Mouse (Mus musculus): ENCODE results near the gene Gm21887.
"Not testable (repeated sequence)": the region's sequence is repeated elsewhere in the genome, so short reads cannot be mapped to it uniquely, and the experiment has no call there.

Gene Gm21887

DNA sequence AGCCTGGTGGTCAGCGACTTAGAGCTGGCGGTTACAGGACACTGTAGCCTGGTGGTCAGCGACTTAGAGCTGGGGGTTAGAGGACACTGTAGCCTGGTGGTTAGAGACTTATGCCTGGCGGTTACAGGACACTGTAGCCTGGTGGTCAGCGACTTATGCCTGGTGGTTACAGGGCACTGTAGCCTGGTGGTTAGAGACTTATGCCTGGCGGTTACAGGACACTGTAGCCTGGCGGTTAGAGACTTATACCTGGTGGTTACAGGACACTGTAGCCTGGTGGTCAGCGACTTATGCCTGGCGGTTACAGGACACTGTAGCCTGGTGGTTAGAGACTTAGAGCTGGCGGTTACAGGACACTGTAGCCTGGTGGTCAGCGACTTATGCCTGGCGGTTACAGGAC lies 6.4 kb downstream of the Gm21887 start:
- not testable (repeated sequence) for DNase-seq

- DNase-seq: peak in 1 of 2 experiments; percentile 81
Measured at GRCm38 (mm10) chrX:170017333-170018245, 8.1 kb downstream of the Gm21887 start.

GRCm38 (mm10) chrX:170018571-170019218 lies 9.2 kb downstream of the Gm21887 start:
- DNase-seq: peak; percentile 67 to 82

GRCm38 (mm10) chrX:170019219-170019953 lies 9.9 kb downstream of the Gm21887 start:
- not testable (repeated sequence) for DNase-seq

DNA sequence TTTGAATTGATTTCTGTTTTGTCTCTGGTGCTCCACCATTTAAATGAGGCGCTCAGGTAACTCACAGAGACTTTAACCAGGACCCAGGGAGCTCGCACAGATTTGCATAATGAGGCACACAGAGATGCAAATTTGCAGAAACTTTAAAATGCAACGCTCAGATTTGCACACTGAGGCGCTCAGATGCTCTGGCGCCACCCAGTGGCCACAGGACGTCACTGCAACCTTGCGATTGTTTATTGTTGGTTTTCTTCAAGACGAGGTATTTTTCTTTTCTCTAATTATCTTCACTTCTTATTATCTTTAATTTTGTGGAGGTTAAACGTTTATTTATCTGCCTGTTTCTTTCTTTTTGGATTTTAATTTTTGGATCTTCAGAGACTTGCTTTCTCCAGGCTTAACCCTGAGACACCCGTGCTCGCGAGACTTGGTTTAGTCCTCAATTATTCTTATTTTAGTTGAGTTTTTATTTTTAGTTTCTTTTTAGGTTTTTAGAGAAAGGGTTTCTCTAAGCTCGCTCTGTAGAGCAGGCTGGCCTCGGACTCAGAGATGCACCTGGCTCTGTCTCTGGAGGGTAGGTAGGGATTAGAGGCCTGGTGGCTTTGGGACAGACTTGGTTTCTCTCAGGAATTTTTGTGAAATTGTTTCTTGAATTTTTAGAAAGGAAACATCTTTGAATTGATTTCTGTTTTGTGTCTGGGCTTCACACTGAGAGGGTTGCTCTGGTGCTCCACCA lies 10.7 kb downstream of the Gm21887 start:
- peak; percentile 94 to 95 for DNase-seq

- DNase-seq: peak; percentile 81 to 91
Measured at GRCm38 (mm10) chrX:170020690-170021050, 11.2 kb downstream of the Gm21887 start.

GRCm38 (mm10) chrX:170021205-170021604 lies 11.7 kb downstream of the Gm21887 start:
- not testable (repeated sequence) for DNase-seq

DNA sequence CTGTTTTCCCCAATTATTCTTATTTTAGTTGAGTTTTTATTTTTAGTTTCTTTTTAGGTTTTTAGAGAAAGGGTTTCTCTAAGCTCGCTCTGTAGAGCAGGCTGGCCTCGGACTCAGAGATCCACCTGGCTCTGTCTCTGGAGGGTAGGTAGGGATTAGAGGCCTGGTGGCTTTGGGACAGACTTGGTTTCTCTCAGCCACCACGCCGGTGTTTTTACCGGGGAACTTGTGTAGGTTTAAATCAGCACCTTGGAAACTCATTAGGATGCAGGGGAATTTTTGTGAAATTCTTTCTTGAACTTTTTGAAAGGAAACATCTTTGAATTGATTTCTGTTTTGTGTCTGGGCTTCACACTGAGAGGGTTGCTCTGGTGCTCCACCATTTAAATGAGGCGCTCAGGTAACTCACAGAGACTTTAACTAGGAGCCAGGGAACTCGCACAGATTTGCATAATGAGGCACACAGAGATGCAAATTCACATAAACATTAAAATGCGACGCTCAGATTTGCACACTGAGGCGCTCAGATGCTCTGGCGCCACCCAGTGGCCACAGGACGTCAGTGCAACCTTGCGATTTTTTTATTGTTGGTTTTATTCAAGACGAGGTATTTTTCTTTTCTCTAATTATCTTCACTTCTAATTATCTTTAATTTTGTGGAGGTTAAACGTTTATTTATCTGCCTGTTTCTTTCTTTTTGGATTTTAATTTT lies 12.4 kb downstream of the Gm21887 start:
- DNase-seq: peak; percentile 67 to 81

Measured in lung, adult 18-20 months (tissue).